Mouse (Mus musculus): ENCODE measurements around the gene Necab3. TPM values are rescaled to one million over a fixed set of nuclear protein-coding genes. Genes with fewer than 3 reads are reported as not detected.

The Necab3 gene
- polyA plus RNA-seq, 1 experiment from 2014 or later, result 1.4 TPM

- Histone ChIP-seq H3K4me3 (ENCODE audit: low read depth, low read length) (no peak overlapping the region), H3K9ac (ENCODE audit: low read length) (no peak overlapping the region), H3K27ac (ENCODE audit: low read depth) (no peak overlapping the region), H3K4me1 (replicated peaks; ENCODE audit: control insufficient read depth, insufficient read depth, low read length) (no peaks in the 10 kb centered on the region), H3K9me3 (ENCODE audit: control insufficient read depth, low read length) (no peaks in the 10 kb centered on the region), H3K27me3 (replicated peaks; ENCODE audit: control insufficient read depth, insufficient read depth, low read length) (no peaks in the 10 kb centered on the region), H3K4me2 (ENCODE audit: low read length) (no peak overlapping the region), H3K36me3 (ENCODE audit: control insufficient read depth, insufficient read depth, low read length) (peaks cover 63% of the 10 kb centered on the region)
- DNase-seq (ENCODE audit: low spot score) (no peak), ATAC-seq (replicated peaks; ENCODE audit: low FRiP score, low TSS enrichment, low read depth) (no peak)
- WGBS, result 96% methylated on average over 2 of the region's 2 CpGs
Observed at GRCm38 (mm10) chr2:154525285-154525684, 33.4 kb downstream of the Necab3 start.

- H3K36me3 ChIP-seq (ENCODE audit: control insufficient read depth, insufficient read depth, low read length), result peaks cover 63% of the 10 kb centered on the region
- H3K27ac ChIP-seq (ENCODE audit: low read depth), result no peak overlapping the region
- 90% methylated on average over 5 of the region's 5 CpGs for WGBS
- H3K4me2 ChIP-seq (ENCODE audit: low read length), result no peak overlapping the region
- H3K4me3 ChIP-seq (ENCODE audit: low read depth, low read length), result no peak overlapping the region
- H3K9me3 ChIP-seq (ENCODE audit: control insufficient read depth, low read length), result no peaks in the 10 kb centered on the region
- DNase-seq (ENCODE audit: low spot score) (no peak), ATAC-seq (replicated peaks; ENCODE audit: low FRiP score, low TSS enrichment, low read depth) (no peak)
- no peaks in the 10 kb centered on the region for H3K4me1 ChIP-seq (replicated peaks; ENCODE audit: control insufficient read depth, insufficient read depth, low read length)
- H3K27me3 ChIP-seq (replicated peaks; ENCODE audit: control insufficient read depth, insufficient read depth, low read length), result no peaks in the 10 kb centered on the region
- H3K9ac ChIP-seq (ENCODE audit: low read length), result no peak overlapping the region
Observed at GRCm38 (mm10) chr2:154522334-154522733, 36.4 kb downstream of the Necab3 start.

- no peak for ATAC-seq (replicated peaks; ENCODE audit: low FRiP score, low TSS enrichment, low read depth)
- H3K27ac ChIP-seq (ENCODE audit: low read depth), result no peak overlapping the region
- no peaks in the 10 kb centered on the region for H3K27me3 ChIP-seq (replicated peaks; ENCODE audit: control insufficient read depth, insufficient read depth, low read length)
- DNase-seq (ENCODE audit: low spot score), result no peak
- H3K4me2 ChIP-seq (ENCODE audit: low read length), result no peak overlapping the region
- no peak overlapping the region for H3K9ac ChIP-seq (ENCODE audit: low read length)
- H3K9me3 ChIP-seq (ENCODE audit: control insufficient read depth, low read length), result no peaks in the 10 kb centered on the region
- no peaks in the 10 kb centered on the region for H3K4me1 ChIP-seq (replicated peaks; ENCODE audit: control insufficient read depth, insufficient read depth, low read length)
- peaks cover 70% of the 10 kb centered on the region for H3K36me3 ChIP-seq (ENCODE audit: control insufficient read depth, insufficient read depth, low read length)
- H3K4me3 ChIP-seq (ENCODE audit: low read depth, low read length), result no peak overlapping the region
Observed at GRCm38 (mm10) chr2:154521449-154521848, 37.2 kb downstream of the Necab3 start.

- Histone ChIP-seq H3K4me1 (replicated peaks; ENCODE audit: control insufficient read depth, insufficient read depth, low read length) (no peaks in the 10 kb centered on the region), H3K27me3 (replicated peaks; ENCODE audit: control insufficient read depth, insufficient read depth, low read length) (no peaks in the 10 kb centered on the region), H3K36me3 (ENCODE audit: control insufficient read depth, insufficient read depth, low read length) (peaks cover 49% of the 10 kb centered on the region), H3K4me3 (ENCODE audit: low read depth, low read length) (no peak overlapping the region), H3K27ac (ENCODE audit: low read depth) (no peak overlapping the region), H3K9ac (ENCODE audit: low read length) (no peak overlapping the region), H3K4me2 (ENCODE audit: low read length) (no peak overlapping the region), H3K9me3 (ENCODE audit: control insufficient read depth, low read length) (no peaks in the 10 kb centered on the region)
- no peak for DNase-seq (ENCODE audit: low spot score)
- no peak for ATAC-seq (replicated peaks; ENCODE audit: low FRiP score, low TSS enrichment, low read depth)
- 89% methylated on average over 5 of the region's 5 CpGs for WGBS
Observed at GRCm38 (mm10) chr2:154517424-154517823, 41.3 kb downstream of the Necab3 start.

- Histone ChIP-seq H3K36me3 (ENCODE audit: control insufficient read depth, insufficient read depth, low read length) (peaks cover 49% of the 10 kb centered on the region), H3K4me1 (replicated peaks; ENCODE audit: control insufficient read depth, insufficient read depth, low read length) (no peaks in the 10 kb centered on the region), H3K27ac (ENCODE audit: low read depth) (no peak overlapping the region), H3K4me3 (ENCODE audit: low read depth, low read length) (no peak overlapping the region), H3K9ac (ENCODE audit: low read length) (no peak overlapping the region), H3K27me3 (replicated peaks; ENCODE audit: control insufficient read depth, insufficient read depth, low read length) (no peaks in the 10 kb centered on the region), H3K9me3 (ENCODE audit: control insufficient read depth, low read length) (no peaks in the 10 kb centered on the region), H3K4me2 (ENCODE audit: low read length) (no peak overlapping the region)
- WGBS, result 72% methylated on average over 3 of the region's 3 CpGs
- DNase-seq (ENCODE audit: low spot score) (no peak), ATAC-seq (replicated peaks; ENCODE audit: low FRiP score, low TSS enrichment, low read depth) (no peak)
Observed at GRCm38 (mm10) chr2:154516944-154517343, 41.7 kb downstream of the Necab3 start.

- Histone ChIP-seq H3K4me3 (ENCODE audit: low read depth, low read length) (no peak overlapping the region), H3K27me3 (replicated peaks; ENCODE audit: control insufficient read depth, insufficient read depth, low read length) (no peaks in the 10 kb centered on the region), H3K4me2 (ENCODE audit: low read length) (no peak overlapping the region), H3K9me3 (ENCODE audit: control insufficient read depth, low read length) (no peaks in the 10 kb centered on the region), H3K9ac (ENCODE audit: low read length) (no peak overlapping the region), H3K36me3 (ENCODE audit: control insufficient read depth, insufficient read depth, low read length) (peaks cover 67% of the 10 kb centered on the region), H3K27ac (ENCODE audit: low read depth) (no peak overlapping the region), H3K4me1 (replicated peaks; ENCODE audit: control insufficient read depth, insufficient read depth, low read length) (no peaks in the 10 kb centered on the region)
- ATAC-seq (replicated peaks; ENCODE audit: low FRiP score, low TSS enrichment, low read depth), result no peak
- WGBS, result 91% methylated on average over 3 of the region's 3 CpGs
- DNase-seq (ENCODE audit: low spot score), result no peak
Observed at GRCm38 (mm10) chr2:154510141-154510540, 48.5 kb downstream of the Necab3 start.

- no peak overlapping the region for H3K4me2 ChIP-seq (ENCODE audit: low read length)
- DNase-seq (ENCODE audit: low spot score), result no peak
- no peak overlapping the region for H3K27ac ChIP-seq (ENCODE audit: low read depth)
- no peak for ATAC-seq (replicated peaks; ENCODE audit: low FRiP score, low TSS enrichment, low read depth)
- peaks cover 75% of the 10 kb centered on the region for H3K36me3 ChIP-seq (ENCODE audit: control insufficient read depth, insufficient read depth, low read length)
- 87% methylated on average over 4 of the region's 4 CpGs for WGBS
- H3K4me1 ChIP-seq (replicated peaks; ENCODE audit: control insufficient read depth, insufficient read depth, low read length), result no peaks in the 10 kb centered on the region
- no peaks in the 10 kb centered on the region for H3K27me3 ChIP-seq (replicated peaks; ENCODE audit: control insufficient read depth, insufficient read depth, low read length)
- H3K9me3 ChIP-seq (ENCODE audit: control insufficient read depth, low read length), result no peaks in the 10 kb centered on the region
- no peak overlapping the region for H3K4me3 ChIP-seq (ENCODE audit: low read depth, low read length)
- H3K9ac ChIP-seq (ENCODE audit: low read length), result no peak overlapping the region
Observed at GRCm38 (mm10) chr2:154508450-154508849, 50.2 kb downstream of the Necab3 start.

GRCm38 (mm10) chr2:154507566-154508283 lies 51.0 kb downstream of the Necab3 start:
- ATAC-seq (replicated peaks; ENCODE audit: low FRiP score, low TSS enrichment, low read depth) (no peak), DNase-seq (ENCODE audit: low spot score) (no peak)
- Histone ChIP-seq H3K36me3 (ENCODE audit: control insufficient read depth, insufficient read depth, low read length) (peaks cover 77% of the 10 kb centered on the region), H3K27me3 (replicated peaks; ENCODE audit: control insufficient read depth, insufficient read depth, low read length) (no peaks in the 10 kb centered on the region), H3K4me3 (ENCODE audit: low read depth, low read length) (no peak overlapping the region), H3K4me1 (replicated peaks; ENCODE audit: control insufficient read depth, insufficient read depth, low read length) (no peaks in the 10 kb centered on the region), H3K4me2 (ENCODE audit: low read length) (no peak overlapping the region), H3K9ac (ENCODE audit: low read length) (no peak overlapping the region), H3K9me3 (ENCODE audit: control insufficient read depth, low read length) (no peaks in the 10 kb centered on the region), H3K27ac (ENCODE audit: low read depth) (no peak overlapping the region)
- 75% methylated on average over 9 of the region's 9 CpGs for WGBS

GRCm38 (mm10) chr2:154507076-154507475 lies 51.6 kb downstream of the Necab3 start:
- DNase-seq (ENCODE audit: low spot score), result no peak
- ATAC-seq (replicated peaks; ENCODE audit: low FRiP score, low TSS enrichment, low read depth), result no peak
- 68% methylated on average over 2 of the region's 2 CpGs for WGBS

More at GRCm38 (mm10) chr2:154507076-154507475, 51.6 kb downstream of the Necab3 start:
- no peaks in the 10 kb centered on the region for H3K4me1 ChIP-seq (replicated peaks; ENCODE audit: control insufficient read depth, insufficient read depth, low read length)
- no peak overlapping the region for H3K4me2 ChIP-seq (ENCODE audit: low read length)
- H3K27ac ChIP-seq (ENCODE audit: low read depth), result no peak overlapping the region
- H3K36me3 ChIP-seq (ENCODE audit: control insufficient read depth, insufficient read depth, low read length), result peaks cover 75% of the 10 kb centered on the region
- H3K4me3 ChIP-seq (ENCODE audit: low read depth, low read length), result no peak overlapping the region
- H3K27me3 ChIP-seq (replicated peaks; ENCODE audit: control insufficient read depth, insufficient read depth, low read length), result no peaks in the 10 kb centered on the region
- no peak overlapping the region for H3K9ac ChIP-seq (ENCODE audit: low read length)
- H3K9me3 ChIP-seq (ENCODE audit: control insufficient read depth, low read length), result no peaks in the 10 kb centered on the region

Data from intestine, embryonic 14.5 days (tissue).